Mouse (Mus musculus): ENCODE data around the gene Cyb561.

The Cyb561 gene

GRCm38 (mm10) chr11:105952911-105953386 is at the start of gene Cyb561:
Gene Cyb561, minus strand, starts transcription at chr11:105953336.
- CTCF ChIA-PET: no interaction called here

GRCm38 (mm10) chr11:106001718-106002117 is 48.6 kb upstream of the Cyb561 start:
- CTCF ChIA-PET: no interaction called here

GRCm38 (mm10) chr11:106000062-106000461 is 46.9 kb upstream of the Cyb561 start:
- CTCF ChIA-PET: no interaction called here

GRCm38 (mm10) chr11:105994375-105994774 is 41.2 kb upstream of the Cyb561 start, which contains the start of gene Ace3:
Gene Ace3, plus strand, starts transcription at chr11:105994675.
- CTCF ChIA-PET: no interaction called here

GRCm38 (mm10) chr11:105990231-105990630 is 37.1 kb upstream of the Cyb561 start:
- CTCF ChIA-PET: no interaction called here

- CTCF ChIA-PET: no interaction called here
Observed at GRCm38 (mm10) chr11:105989446-105989845, 36.3 kb upstream of the Cyb561 start.

- CTCF ChIA-PET: no interaction called here
Observed at GRCm38 (mm10) chr11:105987446-105987845, 34.3 kb upstream of the Cyb561 start.

GRCm38 (mm10) chr11:105984452-105984851 is 31.3 kb upstream of the Cyb561 start:
- CTCF ChIA-PET: no interaction called here

- CTCF ChIA-PET: no interaction called here
Observed at GRCm38 (mm10) chr11:105978634-105979033, 25.5 kb upstream of the Cyb561 start.

- CTCF ChIA-PET: no interaction called here
Observed at GRCm38 (mm10) chr11:105978232-105978631, 25.1 kb upstream of the Cyb561 start.

GRCm38 (mm10) chr11:105975636-105976035 is 22.5 kb upstream of the Cyb561 start:
- CTCF ChIA-PET: no interaction called here

- CTCF ChIA-PET: no interaction called here
Observed at GRCm38 (mm10) chr11:105975050-105975449, 21.9 kb upstream of the Cyb561 start.

- CTCF ChIA-PET: no interaction called here
Observed at GRCm38 (mm10) chr11:105974593-105974992, 21.5 kb upstream of the Cyb561 start.

- CTCF ChIA-PET: no interaction called here
Observed at GRCm38 (mm10) chr11:105969516-105969915, 16.4 kb upstream of the Cyb561 start.

- CTCF ChIA-PET: no interaction called here
Observed at GRCm38 (mm10) chr11:105968948-105969347, 15.8 kb upstream of the Cyb561 start.

GRCm38 (mm10) chr11:105967741-105968574 is 14.8 kb upstream of the Cyb561 start, which contains the start of gene Ace:
Gene Ace, plus strand, starts transcription at chr11:105967945.
- CTCF ChIA-PET: no interaction called here

- CTCF ChIA-PET: interaction anchor here (0.7 kb wide), 1 partner anchor 16 kb away, joined by 3 read pairs; no protein-coding TSS in a partner anchor
Observed at GRCm38 (mm10) chr11:105966288-105966687, 13.2 kb upstream of the Cyb561 start.

GRCm38 (mm10) chr11:105964691-105965090 is 11.6 kb upstream of the Cyb561 start:
- CTCF ChIA-PET: no interaction called here

- CTCF ChIA-PET: no interaction called here
Observed at GRCm38 (mm10) chr11:105959355-105959754, 6.2 kb upstream of the Cyb561 start.

- CTCF ChIA-PET: no interaction called here
Observed at GRCm38 (mm10) chr11:105958566-105958965, 5.4 kb upstream of the Cyb561 start.

GRCm38 (mm10) chr11:105957501-105957900 is 4.4 kb upstream of the Cyb561 start:
- CTCF ChIA-PET: no interaction called here

- CTCF ChIA-PET: no interaction called here
Observed at GRCm38 (mm10) chr11:105955815-105956430, 2.8 kb upstream of the Cyb561 start.

GRCm38 (mm10) chr11:105953402-105953801 is 266 bp upstream of the Cyb561 start:
- CTCF ChIA-PET: no interaction called here

All from spleen, embryonic (tissue).